Mouse (Mus musculus): ENCODE measurements around the gene Scp2.

- TF ChIP-seq GATA1 (IDR thresholded peaks at IDR 0.05; ENCODE audit: borderline replicate concordance, low read length), result no peak
- no peak for TF ChIP-seq CTCF (IDR thresholded peaks at IDR 0.05; ENCODE audit: low read depth, low read length)
- TF ChIP-seq TAL1 (conservative IDR thresholded peaks at IDR 0.05; ENCODE audit: low read depth, low read length), result no peak
Observed at GRCm38 (mm10) chr4:108077224-108077955, 67.4 kb downstream of the Scp2 start.

All from G1E (cell line).